Mouse (Mus musculus) lung, embryonic 16.5 days (tissue): ENCODE data around the gene Gm20828. TPM values are rescaled to one million over a fixed set of nuclear protein-coding genes. Genes with fewer than 3 reads are reported as not detected.
"Not testable (repeated sequence)": the region's sequence is repeated elsewhere in the genome, so short reads cannot be mapped to it uniquely, and the experiment has no call there.

ENCODE experiments used
- ATAC-seq: fragments of 200-750 bp; cut with Nextera tagmentation; 2 replicates; pipeline ENCODE4 v1.8.0; 2017; ENCODE audit warnings: low read depth, mild to moderate bottlenecking, moderate library complexity
- H3K27ac ChIP-seq: fragments of 300-500 bp; sonication (generic); 2 replicates; pipeline ENCODE4 v1.5.1; 2014; ENCODE audit warnings: mild to moderate bottlenecking, control low read depth, low read length
- H3K27me3 ChIP-seq: fragments of 300-500 bp; sonication (generic); 2 replicates; pipeline ENCODE4 v1.6.1; 2014; ENCODE audit warnings: low read depth, low read length, mixed read lengths; ENCODE audit not compliant: control insufficient read depth, insufficient read depth
- H3K36me3 ChIP-seq: fragments of 300-500 bp; sonication (generic); 2 replicates; pipeline ENCODE4 v1.6.1; 2014; ENCODE audit warnings: low read length; ENCODE audit not compliant: control insufficient read depth, insufficient read depth
- H3K4me1 ChIP-seq: fragments of 300-500 bp; sonication (generic); replicated peaks from 2 replicates; pipeline ENCODE4 v1.6.1; 2014; ENCODE audit warnings: low read length, mixed read lengths; ENCODE audit not compliant: control insufficient read depth, insufficient read depth
- H3K4me2 ChIP-seq: fragments of 300-500 bp; sonication (generic); 2 replicates; pipeline ENCODE4 v1.6.1; 2014; ENCODE audit warnings: low read depth, low read length, control low read depth
- H3K4me3 ChIP-seq: fragments of 300-500 bp; sonication (generic); 2 replicates; pipeline ENCODE4 v1.5.1; 2014; ENCODE audit warnings: mild to moderate bottlenecking, low read length, control low read depth
- H3K9ac ChIP-seq: fragments of 300-500 bp; sonication (generic); 2 replicates; pipeline ENCODE4 v1.6.1; 2014; ENCODE audit warnings: low read length, control low read depth
- H3K9me3 ChIP-seq: fragments of 300-500 bp; sonication (generic); 2 replicates; pipeline ENCODE4 v1.6.1; 2016; ENCODE audit warnings: low read length; ENCODE audit not compliant: control insufficient read depth
- WGBS: fragments of 180-500 bp; shearing (Covaris S2); extraction: QIAGEN DNeasy Blood & Tissue Kit; methylation state at CpG from one replicate; pipeline ENCODE4 v1.1.7; 2014; 5-methylcytosine and 5-hydroxymethylcytosine counted together
- polyA plus RNA-seq: library from polyadenylated mRNA; unstranded; fragments of >200 nt; fragmentation: Nextera tagmentation; extraction: Ambion mirVana; gene quantifications from 2 replicates; pipeline ENCODE4 v1.2.1, GENCODE M21; 2015

Gene Gm20828
- not detected in 2 replicates for polyA plus RNA-seq

DNA sequence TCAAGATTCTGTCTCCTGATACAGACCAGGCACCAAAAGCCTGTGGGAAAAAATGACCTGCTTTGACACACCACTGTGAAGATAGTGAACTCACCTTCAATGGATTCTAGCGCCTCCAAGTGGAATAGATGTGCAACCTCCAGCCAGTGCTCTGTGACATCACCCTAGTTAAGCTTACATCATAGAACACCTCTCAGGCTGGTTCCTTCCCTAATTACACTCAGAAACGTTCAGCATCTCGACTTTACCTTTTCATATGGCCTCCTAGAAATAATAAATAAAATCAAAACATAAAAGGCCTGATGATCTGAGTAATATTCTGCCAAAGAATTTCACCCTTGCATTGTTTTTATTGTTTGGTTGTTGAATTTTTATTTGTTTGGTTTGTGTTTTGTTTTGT lies at the start of gene Gm20828:
TSS of gene Gm20828 (minus strand) at position 101 of the 400 bp plus-strand sequence.
- H3K4me3 ChIP-seq, ATAC-seq, H3K4me1 ChIP-seq, H3K36me3 ChIP-seq, H3K27me3 ChIP-seq, H3K27ac ChIP-seq, H3K4me2 ChIP-seq, H3K9me3 ChIP-seq, H3K9ac ChIP-seq: not testable (repeated sequence)
- no CpG with 5 or more reads among the region's 3 CpGs for WGBS
